Mouse (Mus musculus) heart, postnatal 25 days (tissue): ENCODE results near the gene Nrap. TPM values are rescaled to one million over a fixed set of nuclear protein-coding genes. Genes with fewer than 3 reads are reported as not detected.
"Not testable (repeated sequence)": the region's sequence is repeated elsewhere in the genome, so short reads cannot be mapped to it uniquely, and the experiment has no call there.

ENCODE experiments used
- DNase-seq: peaks from one replicate; pipeline ENCODE4 v3.0.0; 2022; ENCODE audit warnings: low spot score
- intact Hi-C: fragments of 180-260 bp; cut with DNase I; formaldehyde crosslinking; loops from one replicate; pipeline ENCODE4 v1.15.1; 2025
- total RNA-seq, 2 experiments: library from RNA; stranded (reverse); gene quantifications; 2 replicates each; pipeline ENCODE4 v1.2.3; 2021

Gene Nrap
- total RNA-seq, 2 experiments from 2014 or later = 314 to 343 TPM

DNA sequence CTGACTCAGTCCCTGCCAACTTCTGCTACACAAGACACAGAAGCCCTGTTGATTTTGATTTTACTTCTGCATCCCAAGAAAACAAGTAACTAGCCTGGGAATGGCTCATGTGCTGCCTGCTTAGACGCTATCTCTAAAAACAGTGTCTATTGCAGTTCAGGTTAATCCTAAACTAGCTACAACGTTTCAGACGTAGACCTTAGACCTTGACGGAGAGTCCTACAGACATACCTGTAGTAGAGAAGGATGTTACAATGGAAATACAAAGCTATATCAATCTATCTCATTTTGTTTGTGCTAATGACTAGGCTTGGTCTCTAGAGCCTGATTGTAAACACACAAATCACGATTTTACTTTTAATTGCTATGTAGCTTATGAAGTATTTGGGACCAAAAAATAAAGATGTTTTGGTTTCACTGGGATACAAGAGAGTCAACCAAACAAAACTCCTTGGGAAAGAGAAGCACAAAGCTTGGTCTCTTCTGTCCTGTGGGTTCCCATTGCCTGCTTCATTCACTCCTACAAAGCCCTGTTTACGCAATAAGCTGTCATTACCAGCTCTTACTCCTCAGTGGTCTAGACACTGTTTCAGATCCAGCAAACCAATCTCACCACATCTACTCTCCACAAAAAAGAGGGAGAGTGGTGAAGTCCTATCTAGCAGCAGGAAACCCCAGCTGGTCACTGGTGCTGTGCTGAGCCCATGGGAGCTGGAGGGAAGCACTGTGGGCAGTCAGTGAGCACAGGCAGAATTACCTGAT lies 19.3 kb downstream of the Nrap start:
- intact Hi-C loops = no loop called here
- DNase-seq = no peak

DNA sequence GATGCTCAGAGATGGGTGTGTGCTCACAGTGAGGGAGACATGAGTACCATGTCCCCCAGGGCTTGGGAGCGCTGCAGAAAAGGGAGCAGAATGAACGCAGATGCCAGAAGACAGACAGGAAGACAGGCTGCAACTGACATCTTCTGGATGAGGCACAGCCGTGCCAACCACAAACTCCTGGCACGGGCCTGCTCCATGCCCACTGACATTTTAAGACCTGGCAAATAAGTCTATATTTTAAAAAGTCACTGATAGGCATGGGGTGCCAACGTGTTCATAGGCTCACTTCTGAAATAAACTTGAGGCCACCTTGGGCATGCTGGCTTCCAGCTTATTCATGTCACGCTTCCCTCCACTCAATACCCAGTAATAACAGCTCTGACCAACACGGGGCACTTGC lies 20.9 kb downstream of the Nrap start:
- no peak for DNase-seq
- intact Hi-C loops = no loop called here

DNA sequence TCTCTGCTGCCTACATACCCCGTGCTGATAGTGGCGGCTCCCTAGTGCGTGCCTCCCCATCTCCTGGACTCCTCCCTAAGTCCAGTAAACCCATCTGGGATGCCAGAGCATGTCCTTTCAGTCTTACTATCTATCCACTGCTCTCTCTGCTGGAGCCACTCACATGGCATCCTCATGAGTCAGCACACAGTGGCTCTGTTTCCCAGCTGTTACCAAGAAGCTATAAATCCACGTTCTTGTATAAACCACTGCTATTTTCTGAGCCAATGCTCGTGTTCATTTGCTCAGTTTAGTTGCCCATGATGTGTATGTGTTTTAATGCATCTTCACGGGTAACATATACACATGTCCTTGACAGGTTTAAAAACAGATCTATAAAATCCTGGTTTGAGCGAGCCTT lies 22.1 kb downstream of the Nrap start:
- intact Hi-C loops = no loop called here
- no peak for DNase-seq

DNA sequence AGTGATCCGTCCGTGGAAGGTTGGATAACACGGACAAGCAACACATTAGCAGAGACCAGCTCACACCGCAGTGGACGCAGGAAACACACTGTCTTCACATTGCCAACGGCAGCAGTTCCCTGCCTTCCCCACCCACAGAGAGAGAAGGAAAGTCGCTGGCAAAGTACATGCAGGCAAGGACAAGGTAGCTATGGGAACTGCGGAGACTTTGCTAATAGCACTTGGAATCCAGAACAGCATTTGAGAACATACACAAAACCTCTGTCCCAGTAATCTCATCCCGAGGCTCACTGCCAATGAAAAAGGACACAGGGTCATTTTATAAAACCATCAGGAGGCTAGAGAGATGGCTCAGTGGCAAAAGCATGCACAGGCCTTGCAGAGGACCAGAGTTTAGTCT lies 23.2 kb downstream of the Nrap start:
- no peak for DNase-seq
- intact Hi-C loops = no loop called here

DNA sequence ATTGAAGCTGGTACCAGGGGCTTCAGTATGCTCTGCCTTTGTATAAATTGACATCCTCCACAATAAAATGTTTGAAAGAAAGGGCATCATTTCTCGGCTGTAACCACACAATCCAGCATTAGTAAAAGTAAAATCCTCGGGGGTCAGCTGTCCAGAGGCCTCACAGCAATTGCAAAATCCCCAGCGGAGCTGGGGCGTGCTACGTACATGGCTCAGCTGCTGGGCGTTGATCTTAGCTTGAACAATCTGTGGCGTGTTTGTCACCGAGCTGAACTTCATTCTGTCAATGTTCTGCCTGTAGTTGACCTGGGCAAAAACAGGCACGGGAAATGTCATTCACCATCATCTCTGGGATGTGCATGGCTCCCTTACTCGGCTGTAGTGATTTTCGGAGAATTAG lies 23.7 kb downstream of the Nrap start:
- intact Hi-C loops = no loop called here
- DNase-seq = no peak

DNA sequence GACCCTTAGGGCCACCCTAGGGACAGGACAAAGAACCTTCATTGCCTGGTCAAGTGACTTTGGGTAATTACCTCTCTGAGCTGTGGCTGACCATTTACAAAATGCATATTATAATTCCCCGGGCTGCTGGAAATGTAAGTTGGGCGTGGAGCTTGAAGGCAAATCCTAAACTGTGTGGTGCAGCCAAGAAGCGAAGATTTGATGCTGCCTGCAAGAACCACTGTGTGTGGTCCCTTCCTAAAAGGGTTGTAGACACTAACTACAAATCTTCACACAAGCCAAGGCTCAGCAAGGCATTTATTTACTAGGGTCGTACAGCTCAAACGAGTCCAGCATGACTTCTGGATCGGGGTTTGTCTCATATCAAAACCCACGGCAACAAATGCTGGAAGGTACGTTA lies 25.3 kb downstream of the Nrap start:
- no peak for DNase-seq
- intact Hi-C loops = no loop called here

DNA sequence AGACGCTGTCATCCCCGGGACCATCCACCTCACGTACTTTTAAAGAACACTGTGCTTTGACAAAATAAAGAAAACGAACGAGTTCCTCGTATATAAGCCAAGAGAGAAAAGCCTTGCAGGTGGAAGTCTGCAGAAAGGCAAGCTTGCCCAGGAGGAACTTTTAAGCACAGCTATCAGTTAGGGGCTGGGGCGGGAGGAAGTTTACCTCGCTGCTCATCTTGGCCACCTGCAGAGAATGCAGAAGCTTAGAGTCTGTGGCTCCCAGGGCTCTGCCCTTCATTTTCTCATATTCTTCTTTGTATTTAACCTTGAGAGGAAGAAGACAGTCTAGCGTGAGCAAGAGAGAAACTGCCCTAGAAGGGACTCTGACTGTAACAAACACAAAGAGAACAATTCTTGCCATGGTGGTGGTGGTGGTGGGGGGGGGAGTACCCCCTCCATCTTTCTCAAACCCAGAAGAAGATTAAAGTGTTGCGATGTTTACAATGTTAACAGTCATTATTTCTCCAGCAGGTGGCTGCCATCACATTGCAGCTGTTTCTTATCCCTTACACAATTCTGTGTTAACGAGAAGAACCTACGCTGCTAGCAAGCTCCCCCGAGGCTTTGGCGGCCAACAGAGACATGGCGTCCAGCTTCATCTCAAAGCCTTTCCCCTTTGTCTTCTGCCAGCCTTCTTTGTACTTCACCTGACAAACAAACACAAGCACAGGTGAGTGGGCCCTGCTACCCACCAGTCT lies 25.9 kb downstream of the Nrap start:
- intact Hi-C loops = no loop called here
- no peak for DNase-seq

DNA sequence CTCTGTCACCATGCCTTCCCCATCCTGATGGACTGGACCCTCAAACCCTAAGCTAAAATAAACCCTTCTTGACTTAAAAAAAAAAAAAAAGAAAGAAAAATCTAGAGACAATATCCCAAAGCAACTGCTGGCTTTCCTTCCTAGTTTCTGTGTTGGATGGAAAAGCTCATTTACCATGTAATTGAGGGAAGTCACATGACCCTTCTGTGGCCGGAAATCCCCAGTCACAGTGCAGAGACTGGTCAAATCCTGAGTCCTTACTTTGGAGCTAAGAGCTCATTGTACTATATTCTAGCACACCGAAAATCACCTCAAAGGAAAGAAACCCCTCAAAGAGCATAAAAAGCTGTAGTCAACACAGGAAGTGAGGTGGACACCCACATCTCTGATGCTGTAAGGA lies 30.9 kb downstream of the Nrap start:
- intact Hi-C loops = loop anchor here (5.0 kb wide), 1 partner anchor 38 kb away; the partner anchor contains the start of gene Casp7
- DNase-seq = no peak

DNA sequence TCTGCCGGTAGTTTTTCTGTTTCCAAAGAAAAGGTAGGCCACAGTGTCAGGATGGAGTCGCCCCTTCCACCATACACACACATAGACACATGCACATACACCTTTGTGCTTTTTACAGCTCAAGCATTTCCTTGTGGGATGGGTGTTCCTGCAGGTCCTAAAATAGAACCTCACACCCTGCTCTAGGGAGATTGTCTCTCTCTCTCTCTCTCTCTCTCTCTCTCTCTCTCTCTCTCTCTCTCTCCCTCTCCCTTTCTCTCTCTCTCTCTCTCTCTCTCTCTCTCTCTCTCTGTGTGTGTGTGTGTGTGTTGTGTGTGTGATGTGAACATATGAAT lies 32.5 kb downstream of the Nrap start:
- intact Hi-C loops = loop anchor here (5.0 kb wide), 1 partner anchor 40 kb away; the partner anchor contains the start of gene Casp7
- DNase-seq = not testable (repeated sequence)

DNA sequence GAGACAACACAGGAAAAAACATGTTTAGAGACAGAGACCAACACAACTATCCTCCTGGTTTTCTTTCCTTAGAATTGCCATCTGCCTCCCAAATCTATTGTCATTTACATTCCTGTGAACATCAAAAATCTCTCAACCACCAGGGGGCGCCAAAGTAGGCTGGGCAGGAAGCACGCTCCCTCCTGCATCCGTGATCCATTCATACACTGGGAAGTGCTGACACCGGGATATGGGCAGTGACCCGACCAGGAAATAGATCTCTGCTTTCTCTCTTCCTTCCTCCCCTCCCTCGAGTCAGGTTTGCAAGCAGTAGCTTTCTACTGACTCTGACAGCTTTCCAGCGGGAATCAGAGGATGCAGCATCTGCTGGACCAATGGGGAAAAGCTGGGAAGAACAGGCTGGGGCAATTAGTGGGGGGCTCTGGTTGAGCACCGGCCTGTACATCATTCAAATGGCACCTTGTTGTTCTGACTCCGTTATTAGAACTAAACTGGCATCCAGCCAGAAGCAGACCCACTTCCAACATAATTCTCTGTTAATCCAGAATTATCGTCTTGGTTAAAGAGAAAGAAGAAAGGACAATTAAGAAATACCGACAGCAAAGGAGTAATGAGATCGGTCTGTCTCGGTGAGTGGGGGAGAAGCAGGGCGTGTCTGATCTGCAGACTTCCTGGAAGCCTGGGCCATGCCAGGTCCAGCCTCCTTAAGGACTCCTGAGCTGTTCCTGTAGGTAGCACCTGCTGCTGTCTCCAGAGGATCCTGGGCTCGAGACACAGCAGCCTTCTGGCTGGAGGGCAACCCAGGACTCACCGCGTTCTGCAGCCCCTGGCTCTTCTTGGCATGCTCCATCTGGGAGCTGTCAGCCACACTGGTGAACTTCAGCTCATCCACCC lies 33.1 kb downstream of the Nrap start:
- intact Hi-C loops = loop anchor here (5.0 kb wide), 1 partner anchor 41 kb away; the partner anchor contains the start of gene Casp7
- no peak for DNase-seq

DNA sequence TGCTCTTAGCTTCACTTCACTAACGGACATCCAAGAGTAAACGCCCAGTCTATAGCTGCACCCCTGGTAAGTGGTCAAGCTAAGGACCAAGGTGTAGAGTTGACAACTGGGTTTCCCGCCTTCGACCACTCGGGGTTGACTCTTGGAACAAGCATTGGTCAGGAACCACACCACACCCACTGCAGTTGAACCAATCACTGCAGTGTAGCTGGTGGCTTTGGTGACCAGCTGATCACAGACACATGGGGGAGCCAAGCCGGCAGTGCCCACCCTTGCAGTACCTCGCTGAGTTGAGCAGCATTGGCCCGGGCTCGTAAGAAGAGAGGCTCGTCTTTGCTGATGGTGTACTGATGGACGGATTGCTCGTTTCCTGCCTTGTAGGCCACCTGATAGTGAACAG lies 34.6 kb downstream of the Nrap start:
- intact Hi-C loops = loop anchor here (5.0 kb wide), 1 partner anchor 42 kb away; the partner anchor contains the start of gene Casp7
- DNase-seq = no peak

DNA sequence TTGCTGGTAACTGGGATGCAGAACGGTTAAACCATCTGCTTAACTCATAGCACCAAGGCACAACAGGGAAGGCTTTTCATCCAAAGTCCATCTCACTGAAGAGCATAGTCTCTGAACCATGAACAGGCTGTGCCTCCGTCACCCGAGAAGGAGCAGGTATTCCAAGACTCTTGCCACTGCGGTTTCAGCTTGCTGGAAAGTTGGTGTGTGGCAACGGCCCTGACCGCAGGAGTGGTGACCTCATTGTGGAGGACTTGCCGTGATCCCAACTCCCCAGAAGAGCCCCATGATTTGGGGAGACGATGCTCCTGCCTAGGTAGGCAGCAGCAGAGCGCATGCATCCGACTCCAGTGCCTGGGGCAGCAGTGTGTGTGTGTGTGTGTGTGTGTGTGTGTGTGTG lies 36.1 kb downstream of the Nrap start:
- DNase-seq = no peak
- intact Hi-C loops = no loop called here

DNA sequence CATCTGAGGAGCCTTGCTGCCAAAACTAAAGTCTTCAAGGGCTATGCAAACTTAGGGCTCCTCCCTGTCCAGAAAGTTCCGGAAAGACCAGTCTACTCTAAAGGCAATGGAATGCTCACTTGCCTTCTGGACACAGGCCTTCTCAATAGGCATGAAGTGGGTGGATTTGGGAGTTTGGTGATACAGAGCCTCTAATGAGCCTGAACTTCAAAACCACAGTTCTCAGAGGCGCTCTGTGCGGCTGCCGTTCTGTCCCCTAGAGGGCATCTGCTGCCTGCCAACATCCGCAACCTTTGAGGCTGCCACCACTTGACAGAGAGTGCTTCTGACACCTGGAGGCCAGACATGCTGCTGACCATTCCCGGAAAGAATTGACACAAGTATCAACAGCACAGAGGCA lies 40.5 kb downstream of the Nrap start:
- intact Hi-C loops = no loop called here
- no peak for DNase-seq

DNA sequence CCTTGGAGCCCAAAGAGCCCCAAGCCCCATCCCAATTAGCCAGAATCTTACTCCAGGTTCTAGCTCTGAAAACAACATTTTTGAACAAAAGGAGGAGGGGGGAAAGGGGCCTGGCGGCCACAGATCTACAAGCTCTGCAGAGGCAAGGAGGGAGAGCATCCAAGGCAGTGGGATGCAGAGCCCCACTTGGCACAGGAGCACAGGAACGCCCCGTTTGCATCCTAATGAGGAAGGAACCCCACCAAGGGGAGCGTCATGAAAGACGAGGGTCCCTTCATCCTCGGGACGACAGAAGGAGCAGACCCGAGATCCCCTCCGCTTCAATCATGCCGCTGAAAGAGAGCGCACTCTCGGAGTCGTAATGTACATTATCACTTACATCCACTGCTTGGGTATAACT lies 43.1 kb downstream of the Nrap start:
- no peak for DNase-seq
- intact Hi-C loops = no loop called here

DNA sequence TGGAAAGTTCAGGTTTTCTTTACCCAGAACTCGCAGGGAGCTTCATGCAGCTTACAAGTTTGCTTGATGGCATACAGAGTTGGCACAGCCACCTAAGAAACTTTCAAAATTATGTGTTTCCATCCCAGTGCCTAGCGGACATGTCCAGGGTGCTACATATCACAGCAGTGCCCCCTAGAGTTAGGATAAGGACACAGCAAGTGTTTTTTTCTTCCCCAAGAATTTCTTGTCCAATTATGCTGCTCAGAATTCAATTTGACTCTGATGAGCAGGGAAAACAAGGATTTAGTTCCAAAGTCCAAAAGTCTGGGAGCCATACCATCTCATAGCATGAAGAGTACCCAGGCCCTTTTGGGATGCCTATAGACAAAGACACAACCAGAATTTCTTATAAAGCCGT lies 43.8 kb downstream of the Nrap start:
- intact Hi-C loops = no loop called here

DNA sequence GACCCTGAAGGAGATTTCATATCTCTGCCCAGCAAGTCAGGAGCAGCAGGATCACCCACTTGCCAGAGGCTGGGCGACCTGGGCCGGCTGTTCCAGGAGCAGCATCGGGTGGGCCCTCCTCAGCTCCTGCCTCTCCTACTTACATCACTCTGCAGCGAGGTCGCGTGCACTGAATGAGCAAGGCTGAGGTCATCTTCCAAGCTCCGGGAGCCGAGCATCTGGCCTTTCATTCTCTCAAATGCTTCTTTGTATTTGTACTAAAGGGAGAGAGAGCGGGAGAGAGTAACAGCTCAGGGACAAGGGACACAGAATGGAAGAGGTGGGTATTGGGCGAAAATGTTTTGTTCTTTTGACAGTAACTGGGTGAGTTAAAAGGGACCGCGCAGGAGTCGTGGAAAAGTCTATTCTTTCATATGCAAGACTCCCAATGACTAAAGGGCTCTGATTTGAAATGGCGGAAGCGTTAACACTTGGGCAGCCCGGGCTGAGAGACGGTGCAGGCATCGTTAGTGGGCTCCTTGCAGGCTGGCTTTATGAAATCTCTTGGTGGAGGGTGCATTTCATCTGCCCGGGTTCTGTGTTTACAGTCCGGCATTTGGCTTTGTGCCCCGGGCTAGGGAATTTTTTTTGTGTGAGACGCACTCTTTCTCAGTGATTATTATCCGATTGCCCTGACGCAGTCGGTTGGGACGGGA lies 45.8 kb downstream of the Nrap start:
- intact Hi-C loops = no loop called here
- DNase-seq = no peak

More for the DNA sequence above, 43.8 kb downstream of the Nrap start:
- no peak for DNase-seq

DNA sequence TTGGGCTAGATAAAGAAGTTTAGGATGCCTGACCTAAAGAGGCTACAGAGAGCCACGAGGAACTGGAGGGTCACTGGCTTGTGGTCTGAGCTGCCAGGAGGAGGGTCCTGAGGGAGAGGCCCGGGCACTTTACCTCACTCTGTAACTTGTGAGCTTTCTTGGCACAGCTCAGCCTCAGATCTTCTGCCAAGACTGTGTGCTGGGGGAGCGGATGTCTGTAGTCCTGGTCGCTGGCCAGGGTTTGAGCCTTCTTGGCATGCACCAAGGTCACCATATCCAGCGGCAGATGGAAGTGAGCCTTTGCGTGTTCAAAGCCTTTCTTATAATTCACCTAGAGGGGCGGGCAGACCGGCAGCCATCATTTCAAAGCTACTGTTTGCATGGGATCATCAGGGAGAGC lies 47.8 kb downstream of the Nrap start:
- intact Hi-C loops = no loop called here

DNA sequence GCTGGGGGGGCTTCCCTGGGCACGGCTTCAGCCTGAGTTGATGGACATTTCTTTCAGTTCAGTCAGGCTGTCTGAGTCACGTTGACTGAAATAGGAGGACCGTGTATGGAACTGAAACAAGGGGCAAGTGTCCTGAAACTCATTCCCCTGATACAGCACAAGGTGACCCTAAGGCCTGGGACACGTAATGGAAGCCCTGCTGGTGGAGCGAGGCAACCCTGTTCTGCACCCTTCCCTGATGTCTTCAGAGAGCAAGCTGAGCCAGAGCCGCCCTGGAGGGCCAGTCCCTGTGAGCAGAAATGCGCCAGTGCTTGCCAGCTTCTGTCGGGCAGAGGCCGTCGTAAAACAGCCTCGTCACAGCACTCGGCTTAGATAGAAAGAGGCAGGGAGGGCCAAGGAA lies 53.0 kb downstream of the Nrap start:
- no peak for DNase-seq
- intact Hi-C loops = no loop called here

More for the DNA sequence above, 47.8 kb downstream of the Nrap start:
- DNase-seq = peak; percentile 33

DNA sequence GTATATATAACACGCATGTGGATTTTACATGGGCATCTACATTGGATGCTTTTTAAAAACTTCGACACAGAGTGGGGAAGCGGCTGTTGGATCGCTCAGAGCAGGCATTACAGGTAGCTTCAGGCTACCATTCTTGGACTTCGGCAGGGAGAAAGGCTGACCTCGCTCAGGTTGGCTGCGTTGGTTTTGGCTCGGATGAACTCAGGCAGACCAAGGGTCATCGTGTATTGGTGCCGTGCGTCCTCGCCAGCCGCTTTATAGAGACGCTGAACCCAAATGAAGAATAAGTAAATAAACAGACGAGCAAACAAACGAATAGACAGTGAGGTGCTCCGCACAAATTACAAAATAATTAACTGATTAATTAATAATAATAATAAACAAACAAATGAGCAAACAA lies 53.5 kb downstream of the Nrap start:
- DNase-seq = no peak
- intact Hi-C loops = no loop called here
